Mouse (Mus musculus) lung, postnatal 0 days (tissue): ENCODE measurements around the gene Ctsa.

ENCODE experiments used
- CTCF ChIP-seq: IDR thresholded peaks from 2 replicates; pipeline ENCODE4 v1.5.1; 2016; ENCODE audit warnings: antibody characterized with exemption, mild to moderate bottlenecking
- EP300 ChIP-seq: IDR thresholded peaks from 2 replicates; pipeline ENCODE4 v1.6.1; 2016; ENCODE audit warnings: antibody characterized with exemption, mild to moderate bottlenecking, control low read depth

DNA sequence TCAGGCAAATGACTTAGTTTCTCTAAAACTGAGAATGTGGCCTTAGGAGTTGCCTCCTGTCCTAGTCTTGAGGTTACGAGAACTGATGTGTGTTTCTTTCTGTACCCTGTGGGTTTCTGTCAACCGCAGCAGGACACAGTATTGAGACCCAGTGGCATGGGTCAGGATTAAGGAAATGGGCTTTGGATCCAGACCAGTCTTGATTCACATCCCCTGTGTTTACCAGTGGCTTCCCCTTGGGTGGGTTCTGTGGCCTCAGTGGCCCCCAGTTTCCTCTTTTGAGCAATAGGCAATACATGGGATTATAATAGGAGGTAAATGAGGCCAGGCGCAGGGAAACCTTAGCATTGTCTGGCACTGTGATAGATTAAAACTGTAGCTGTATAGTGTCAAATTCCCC lies 45.6 kb upstream of the Ctsa start:
- TF ChIP-seq CTCF (no peak), EP300 (no peak)
